Mouse (Mus musculus): ENCODE measurements around the gene Susd3. TPM values are rescaled to one million over a fixed set of nuclear protein-coding genes. Genes with fewer than 3 reads are reported as not detected.

Gene Susd3
- polyA plus RNA-seq, 1 experiment, result 139 TPM

DNA sequence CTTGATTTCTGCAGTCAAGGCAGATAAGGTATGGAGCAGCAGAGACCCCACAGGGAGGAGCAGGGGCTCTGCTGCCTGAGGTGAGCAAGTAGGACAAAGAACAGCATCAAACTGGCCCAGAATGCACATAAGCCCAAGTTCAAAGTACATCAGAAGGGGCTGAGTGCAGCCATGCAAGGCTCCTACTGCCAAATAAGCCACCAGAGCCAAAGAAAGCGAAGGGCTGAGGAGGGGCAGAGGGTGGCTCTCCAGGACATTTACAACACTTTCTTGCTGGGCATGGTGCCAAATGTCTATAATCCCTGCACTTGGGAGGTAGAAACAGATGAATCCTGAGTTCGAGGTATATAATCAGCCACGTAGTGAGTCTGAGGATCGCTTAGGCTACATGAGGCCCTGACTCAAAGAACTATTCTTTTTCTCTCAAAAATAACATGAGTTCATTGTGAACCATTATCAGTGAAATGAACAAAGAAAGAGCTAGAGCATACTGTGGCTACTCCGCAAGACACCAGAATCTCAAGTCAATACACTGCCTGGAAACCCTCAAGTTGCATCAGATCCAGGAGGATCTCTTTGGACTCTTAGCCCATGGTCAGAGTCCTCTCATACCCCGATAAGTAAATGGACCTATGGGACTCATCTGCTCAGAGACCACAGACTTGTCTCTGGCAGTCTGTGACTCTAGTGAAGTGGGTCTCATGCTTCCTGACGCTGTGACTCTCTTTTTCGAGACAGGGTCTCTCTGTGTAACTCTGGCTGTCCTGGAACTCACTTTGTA lies 14.5 kb downstream of the Susd3 start:
- TF ChIP-seq CTCF (IDR thresholded peaks at IDR 0.05; ENCODE audit: low read depth, low read length) (no peak), POLR2A (IDR thresholded peaks at IDR 0.05; ENCODE audit: borderline replicate concordance, low read depth, low read length) (no peak)
- Histone ChIP-seq H3K4me1 (ENCODE audit: control insufficient read depth, insufficient read depth, low read length) (no peaks in the 10 kb centered on the region), H3K27ac (ENCODE audit: insufficient read depth, low read depth, low read length) (no peak overlapping the region), H3K4me3 (ENCODE audit: insufficient read depth, low read length) (no peak overlapping the region)

GRCm38 (mm10) chr13:49225633-49226032 lies 22.9 kb downstream of the Susd3 start:
- Histone ChIP-seq H3K4me3 (ENCODE audit: insufficient read depth, low read length) (no peak overlapping the region), H3K4me1 (ENCODE audit: control insufficient read depth, insufficient read depth, low read length) (peaks cover 5% of the 10 kb centered on the region; the same call in 1 of the 2 replicates)
- TF ChIP-seq CTCF (IDR thresholded peaks at IDR 0.05; ENCODE audit: low read depth, low read length), result no peak
- no peak for TF ChIP-seq POLR2A (IDR thresholded peaks at IDR 0.05; ENCODE audit: borderline replicate concordance, low read depth, low read length)

GRCm38 (mm10) chr13:49225159-49225558 lies 23.3 kb downstream of the Susd3 start:
- TF ChIP-seq CTCF (IDR thresholded peaks at IDR 0.05; ENCODE audit: low read depth, low read length) (no peak), POLR2A (IDR thresholded peaks at IDR 0.05; ENCODE audit: borderline replicate concordance, low read depth, low read length) (no peak)
- Histone ChIP-seq H3K4me3 (ENCODE audit: insufficient read depth, low read length) (no peak overlapping the region), H3K4me1 (ENCODE audit: control insufficient read depth, insufficient read depth, low read length) (peaks cover 5% of the 10 kb centered on the region; the same call in 1 of the 2 replicates), H3K27ac (ENCODE audit: insufficient read depth, low read depth, low read length) (no peak overlapping the region)

More at GRCm38 (mm10) chr13:49225633-49226032, 22.9 kb downstream of the Susd3 start:
- no peak overlapping the region for H3K27ac ChIP-seq (ENCODE audit: insufficient read depth, low read depth, low read length)

DNA sequence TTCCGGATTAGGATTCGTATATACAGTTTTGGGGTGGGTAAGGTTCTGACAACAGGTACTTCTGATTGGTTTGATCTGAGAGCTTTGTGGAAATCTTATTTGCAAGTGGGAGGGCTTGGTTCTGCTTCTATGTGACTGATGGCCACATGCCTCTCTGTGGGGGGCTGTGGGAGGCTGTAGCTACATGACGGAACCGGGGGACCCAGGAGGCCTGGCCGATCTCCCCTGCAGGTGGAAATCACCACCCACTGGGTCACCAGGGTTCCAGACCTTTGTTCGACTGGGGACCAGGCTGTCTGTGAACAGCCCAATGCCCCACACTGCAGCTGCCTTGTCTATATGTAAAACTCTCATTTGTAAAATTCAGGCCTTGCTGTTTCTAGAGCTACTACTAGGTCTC lies 23.8 kb downstream of the Susd3 start:
- peaks cover 5% of the 10 kb centered on the region; the same call in 1 of the 2 replicates for H3K4me1 ChIP-seq (ENCODE audit: control insufficient read depth, insufficient read depth, low read length)
- H3K27ac ChIP-seq (ENCODE audit: insufficient read depth, low read depth, low read length), result no peak overlapping the region
- H3K4me3 ChIP-seq (ENCODE audit: insufficient read depth, low read length), result no peak overlapping the region
- TF ChIP-seq CTCF (IDR thresholded peaks at IDR 0.05; ENCODE audit: low read depth, low read length), result no peak
- no peak for TF ChIP-seq POLR2A (IDR thresholded peaks at IDR 0.05; ENCODE audit: borderline replicate concordance, low read depth, low read length)

GRCm38 (mm10) chr13:49224314-49224713 lies 24.2 kb downstream of the Susd3 start:
- TF ChIP-seq POLR2A (IDR thresholded peaks at IDR 0.05; ENCODE audit: borderline replicate concordance, low read depth, low read length), result no peak
- TF ChIP-seq CTCF (IDR thresholded peaks at IDR 0.05; ENCODE audit: low read depth, low read length), result no peak
- no peak overlapping the region for H3K27ac ChIP-seq (ENCODE audit: insufficient read depth, low read depth, low read length)

GRCm38 (mm10) chr13:49220912-49221311 lies 27.6 kb downstream of the Susd3 start:
- Histone ChIP-seq H3K4me3 (ENCODE audit: insufficient read depth, low read length) (no peak overlapping the region), H3K4me1 (ENCODE audit: control insufficient read depth, insufficient read depth, low read length) (peaks cover 10% of the 10 kb centered on the region), H3K27ac (ENCODE audit: insufficient read depth, low read depth, low read length) (no peak overlapping the region)
- no peak for TF ChIP-seq POLR2A (IDR thresholded peaks at IDR 0.05; ENCODE audit: borderline replicate concordance, low read depth, low read length)
- TF ChIP-seq CTCF (IDR thresholded peaks at IDR 0.05; ENCODE audit: low read depth, low read length), result no peak

More at GRCm38 (mm10) chr13:49224314-49224713, 24.2 kb downstream of the Susd3 start:
- Histone ChIP-seq H3K4me3 (ENCODE audit: insufficient read depth, low read length) (no peak overlapping the region), H3K4me1 (ENCODE audit: control insufficient read depth, insufficient read depth, low read length) (peaks cover 5% of the 10 kb centered on the region; the same call in 1 of the 2 replicates)

GRCm38 (mm10) chr13:49219367-49219766 lies 29.1 kb downstream of the Susd3 start:
- H3K4me1 ChIP-seq (ENCODE audit: control insufficient read depth, insufficient read depth, low read length), result peaks cover 11% of the 10 kb centered on the region
- no peak overlapping the region for H3K27ac ChIP-seq (ENCODE audit: insufficient read depth, low read depth, low read length)
- H3K4me3 ChIP-seq (ENCODE audit: insufficient read depth, low read length), result no peak overlapping the region
- no peak for TF ChIP-seq POLR2A (IDR thresholded peaks at IDR 0.05; ENCODE audit: borderline replicate concordance, low read depth, low read length)
- no peak for TF ChIP-seq CTCF (IDR thresholded peaks at IDR 0.05; ENCODE audit: low read depth, low read length)

DNA sequence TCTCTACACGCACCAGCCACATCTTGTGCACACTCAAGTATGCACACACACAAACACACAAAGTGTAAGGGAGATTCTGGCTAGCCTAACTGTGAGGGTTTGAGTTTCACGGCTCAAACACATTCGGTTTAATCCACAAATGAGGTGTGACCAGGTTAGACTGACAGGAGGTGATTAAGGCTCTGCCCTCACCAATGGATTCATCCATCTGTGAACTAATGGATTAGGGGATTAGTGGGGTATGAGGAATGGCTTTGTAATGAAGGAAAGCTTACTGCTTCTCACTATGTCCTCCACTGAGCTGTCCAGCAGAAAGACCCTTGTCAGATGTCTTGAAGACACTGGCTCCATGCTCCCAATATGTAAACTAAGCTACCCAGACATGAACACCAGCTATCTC lies 29.9 kb downstream of the Susd3 start:
- Histone ChIP-seq H3K27ac (ENCODE audit: insufficient read depth, low read depth, low read length) (no peak overlapping the region), H3K4me1 (ENCODE audit: control insufficient read depth, insufficient read depth, low read length) (peaks cover 17% of the 10 kb centered on the region), H3K4me3 (ENCODE audit: insufficient read depth, low read length) (no peak overlapping the region)
- TF ChIP-seq POLR2A (IDR thresholded peaks at IDR 0.05; ENCODE audit: borderline replicate concordance, low read depth, low read length) (no peak), CTCF (IDR thresholded peaks at IDR 0.05; ENCODE audit: low read depth, low read length) (no peak)

DNA sequence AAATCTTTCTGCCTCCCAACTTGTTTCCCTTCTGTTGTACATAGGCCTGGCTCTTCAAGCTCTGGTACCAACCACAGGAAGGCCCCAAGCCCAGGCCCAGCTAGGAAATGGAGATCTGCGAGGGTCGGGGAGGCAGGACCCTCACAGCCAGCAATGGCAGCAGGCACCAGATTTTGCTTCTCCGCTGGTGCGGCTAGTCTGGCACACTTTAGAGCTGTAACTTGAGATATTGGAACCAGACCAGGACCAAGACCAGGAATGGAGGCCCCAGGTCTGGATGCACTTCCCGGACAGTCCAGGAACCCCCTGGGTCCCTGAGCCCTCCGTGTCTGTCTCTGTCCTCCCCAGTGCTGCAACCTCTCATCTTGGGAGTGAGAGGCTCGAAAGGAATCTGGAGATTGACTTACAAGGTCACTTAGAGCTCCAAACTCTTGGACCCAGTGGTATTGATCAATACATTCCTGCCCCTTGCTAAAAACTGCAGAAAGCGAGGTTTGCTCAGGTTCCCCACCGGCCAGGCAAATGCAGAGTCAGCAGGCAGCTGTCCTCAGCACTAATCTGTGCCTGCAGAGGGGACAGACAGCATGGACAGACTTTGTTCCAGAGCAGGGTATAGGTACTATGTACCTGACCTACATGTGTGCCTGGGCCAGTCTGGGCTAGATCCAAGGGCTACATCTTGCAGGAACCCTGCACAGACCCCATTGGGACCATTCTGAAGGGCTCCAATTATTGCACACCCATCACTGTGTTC lies 31.5 kb downstream of the Susd3 start:
- TF ChIP-seq POLR2A (IDR thresholded peaks at IDR 0.05; ENCODE audit: borderline replicate concordance, low read depth, low read length) (no peak), CTCF (IDR thresholded peaks at IDR 0.05; ENCODE audit: low read depth, low read length) (no peak)
- Histone ChIP-seq H3K27ac (ENCODE audit: insufficient read depth, low read depth, low read length) (no peak overlapping the region), H3K4me1 (ENCODE audit: control insufficient read depth, insufficient read depth, low read length) (peaks cover 32% of the 10 kb centered on the region), H3K4me3 (ENCODE audit: insufficient read depth, low read length) (no peak overlapping the region)

GRCm38 (mm10) chr13:49216220-49216552 lies 32.3 kb downstream of the Susd3 start:
- H3K4me3 ChIP-seq (ENCODE audit: insufficient read depth, low read length), result peak overlapping the region; percentile 57
- peaks cover 32% of the 10 kb centered on the region for H3K4me1 ChIP-seq (ENCODE audit: control insufficient read depth, insufficient read depth, low read length)
- TF ChIP-seq CTCF (IDR thresholded peaks at IDR 0.05; ENCODE audit: low read depth, low read length) (no peak), POLR2A (IDR thresholded peaks at IDR 0.05; ENCODE audit: borderline replicate concordance, low read depth, low read length) (no peak)
- H3K27ac ChIP-seq (ENCODE audit: insufficient read depth, low read depth, low read length), result peak overlapping the region; percentile 72

All from bone marrow macrophage, adult 2 months (primary cell).